Mouse (Mus musculus) fibroblast of lung, adult 2 months (primary cell): Measurements from ENCODE around the gene Gpr4.
A peak's percentile ranks its signal among the peaks of the same experiment; 100 is the strongest.

Experiments used
- DNase-seq: peaks from one replicate; pipeline ENCODE4 v3.0.0-alpha.2; 2011; ENCODE audit warnings: low read depth

The Gpr4 gene

GRCm38 (mm10) chr7:19196676-19197075, 15.7 kb upstream of the Gpr4 start:
- DNase-seq, result peak; percentile 17

GRCm38 (mm10) chr7:19197985-19198384, 14.4 kb upstream of the Gpr4 start:
- no peak for DNase-seq

GRCm38 (mm10) chr7:19201660-19202059, 10.7 kb upstream of the Gpr4 start:
- no peak for DNase-seq

GRCm38 (mm10) chr7:19202065-19202850, 10.1 kb upstream of the Gpr4 start:
- no peak for DNase-seq

- no peak for DNase-seq
These were observed 4.0 kb upstream of the Gpr4 start for GRCm38 (mm10) chr7:19208201-19208910.

GRCm38 (mm10) chr7:19208944-19209472, 3.3 kb upstream of the Gpr4 start:
- DNase-seq, result no peak

GRCm38 (mm10) chr7:19209494-19209893, 2.8 kb upstream of the Gpr4 start:
- no peak for DNase-seq

GRCm38 (mm10) chr7:19210010-19210409, 2.3 kb upstream of the Gpr4 start:
- DNase-seq, result no peak

GRCm38 (mm10) chr7:19211041-19211675, 1.2 kb upstream of the Gpr4 start:
- DNase-seq, result no peak

GRCm38 (mm10) chr7:19213385-19213784, 1.0 kb downstream of the Gpr4 start:
- DNase-seq, result no peak

- DNase-seq, result no peak
These were observed 2.0 kb downstream of the Gpr4 start for GRCm38 (mm10) chr7:19214369-19214768.

- DNase-seq, result no peak
These were observed 2.6 kb downstream of the Gpr4 start for GRCm38 (mm10) chr7:19214940-19215339.

- no peak for DNase-seq
These were observed 5.2 kb downstream of the Gpr4 start for GRCm38 (mm10) chr7:19217492-19217891.

GRCm38 (mm10) chr7:19217944-19218343, 5.6 kb downstream of the Gpr4 start:
- DNase-seq, result no peak

GRCm38 (mm10) chr7:19220061-19220460, 7.7 kb downstream of the Gpr4 start:
- DNase-seq, result no peak

- no peak for DNase-seq
These were observed 9.9 kb downstream of the Gpr4 start for GRCm38 (mm10) chr7:19222189-19222588.

- DNase-seq, result no peak
These were observed 10.5 kb downstream of the Gpr4 start for GRCm38 (mm10) chr7:19222875-19223274.

- no peak for DNase-seq
These were observed 12.6 kb downstream of the Gpr4 start for GRCm38 (mm10) chr7:19224933-19225332.

- peak; percentile 34 for DNase-seq
These were observed 14.8 kb downstream of the Gpr4 start for GRCm38 (mm10) chr7:19226817-19227797.

GRCm38 (mm10) chr7:19227883-19228792, 15.8 kb downstream of the Gpr4 start, which contains the start of gene Opa3:
TSS of gene Opa3 (plus strand) at chr7:19228334.
- DNase-seq, result peak; percentile 99
